Mouse (Mus musculus) forebrain, embryonic 16.5 days (tissue): ENCODE data around the gene Phf21a. TPM values are rescaled to one million over a fixed set of nuclear protein-coding genes. Genes with fewer than 3 reads are reported as not detected.

Experiments used
- ATAC-seq: fragments of 200-750 bp; cut with Nextera tagmentation; 2 replicates; pipeline ENCODE4 v1.8.0; 2017; ENCODE audit warnings: mild to moderate bottlenecking, moderate library complexity
- H3K27ac ChIP-seq: fragments of 300-500 bp; sonication (generic); 2 replicates; pipeline ENCODE4 v1.5.1; 2014; ENCODE audit warnings: low read length, control low read depth
- H3K27me3 ChIP-seq: fragments of 300-500 bp; sonication (generic); replicated peaks from 2 replicates; pipeline ENCODE4 v1.6.1; 2014; ENCODE audit warnings: low read length; ENCODE audit not compliant: control insufficient read depth, insufficient read depth
- H3K36me3 ChIP-seq: fragments of 300-500 bp; sonication (generic); 2 replicates; pipeline ENCODE4 v1.6.1; 2014; ENCODE audit not compliant: control insufficient read depth, insufficient read depth
- H3K4me1 ChIP-seq: fragments of 300-500 bp; sonication (generic); replicated peaks from 2 replicates; pipeline ENCODE4 v1.6.1; 2014; ENCODE audit warnings: low read length; ENCODE audit not compliant: control insufficient read depth, insufficient read depth
- H3K4me2 ChIP-seq: fragments of 300-500 bp; sonication (generic); 2 replicates; pipeline ENCODE4 v1.6.1; 2014; ENCODE audit warnings: mild to moderate bottlenecking, low read length, control low read depth
- H3K4me3 ChIP-seq: fragments of 300-500 bp; sonication (generic); replicated peaks from 2 replicates; pipeline ENCODE4 v1.5.1; 2014; ENCODE audit warnings: mild to moderate bottlenecking, low read length, control low read depth
- H3K9ac ChIP-seq: fragments of 300-500 bp; sonication (generic); replicated peaks from 2 replicates; pipeline ENCODE4 v1.6.1; 2014; ENCODE audit warnings: low read depth, low read length, control low read depth
- H3K9me3 ChIP-seq: fragments of 300-500 bp; sonication (generic); 2 replicates; pipeline ENCODE4 v1.6.1; 2016; ENCODE audit warnings: low read length; ENCODE audit not compliant: control insufficient read depth
- WGBS: fragments of 180-500 bp; shearing (Covaris S2); extraction: QIAGEN DNeasy Blood & Tissue Kit; methylation state at CpG from one replicate; pipeline ENCODE4 v1.1.7; 2014; 5-methylcytosine and 5-hydroxymethylcytosine counted together
- microRNA counts: library from miRNA; unstranded; fragments of <30 nt; microRNA quantifications from one replicate; lab custom pipeline; 2016
- microRNA-seq: library from miRNA; unstranded; fragments of <30 nt; microRNA quantifications from one replicate; pipeline ENCODE4, GENCODE M21; 2017
- polyA plus RNA-seq: library from polyadenylated mRNA; unstranded; fragments of >200 nt; fragmentation: Nextera tagmentation; extraction: Ambion mirVana; gene quantifications from 2 replicates; pipeline ENCODE4 v1.2.1, GENCODE M21; 2015

The Phf21a gene
- polyA plus RNA-seq, 1 experiment from 2014 or later, result 43.5 TPM

DNA sequence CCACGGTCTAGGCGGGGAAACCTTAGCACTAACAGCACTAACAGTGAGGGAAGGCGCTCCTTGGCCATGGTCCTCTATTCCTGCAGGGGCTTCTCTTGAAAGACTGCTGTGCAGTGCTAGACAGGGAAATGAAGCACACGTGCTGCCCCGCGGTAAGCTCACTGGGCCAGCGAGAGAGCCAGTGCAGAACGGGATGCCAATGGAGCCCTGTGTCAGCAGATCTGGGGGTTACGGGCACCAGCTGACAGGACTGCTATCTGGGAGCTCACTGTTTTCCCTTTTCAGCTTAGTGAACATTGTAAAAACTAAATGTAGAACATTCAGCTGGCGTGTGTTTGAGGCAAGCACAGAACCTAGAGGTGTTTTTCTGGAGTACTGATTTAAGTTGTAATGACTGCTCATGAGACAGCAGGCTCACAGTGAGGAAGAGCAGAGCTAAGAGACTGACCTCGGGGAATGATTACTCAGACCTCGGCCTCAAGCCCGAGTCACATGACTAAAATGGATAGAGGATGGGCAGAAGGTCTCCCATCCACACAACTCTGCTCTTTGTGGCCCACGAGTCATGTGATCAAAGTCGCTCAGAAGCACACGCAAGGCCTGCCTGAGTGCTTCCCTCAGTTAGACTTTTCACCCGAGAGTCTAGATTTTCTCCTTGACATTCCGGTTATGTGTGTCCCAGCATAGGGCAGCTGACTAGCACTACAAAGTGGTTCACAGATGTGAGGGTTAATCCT is 315.6 kb downstream of the Phf21a start:
- no peak overlapping the region for H3K4me2 ChIP-seq
- no peak overlapping the region for H3K9ac ChIP-seq
- 88% methylated on average over 18 of the region's 18 CpGs for WGBS
- no peak overlapping the region for H3K4me3 ChIP-seq
- H3K9me3 ChIP-seq, result no peaks in the 10 kb centered on the region
- peaks cover 65% of the 10 kb centered on the region for H3K36me3 ChIP-seq
- no peak overlapping the region for H3K27ac ChIP-seq
- no peaks in the 10 kb centered on the region for H3K4me1 ChIP-seq
- ATAC-seq, result no peak
- H3K27me3 ChIP-seq, result no peaks in the 10 kb centered on the region

DNA sequence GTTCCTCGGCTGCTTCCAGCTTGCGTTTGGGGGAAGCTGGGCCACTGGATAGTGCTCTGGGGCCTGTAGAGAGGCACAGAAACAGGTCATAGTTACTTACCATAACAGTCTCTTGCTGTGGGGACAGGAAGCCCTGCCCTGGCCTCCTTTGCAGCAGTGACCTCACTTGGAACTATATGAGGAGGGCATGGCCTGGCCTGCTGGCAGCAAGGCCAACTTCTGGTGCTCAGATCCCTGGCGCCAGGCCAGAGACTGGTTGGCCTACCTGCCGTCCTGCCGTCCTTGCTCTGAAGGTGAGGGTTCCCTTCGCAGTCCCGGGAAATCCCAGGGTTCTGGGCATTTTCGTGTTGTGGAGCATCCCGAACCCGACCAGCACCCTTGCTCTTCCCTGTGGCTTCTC is 318.8 kb downstream of the Phf21a start:
- ATAC-seq, result no peak
- 89% methylated on average over 10 of the region's 10 CpGs for WGBS

More for the DNA sequence above, 318.8 kb downstream of the Phf21a start:
- Histone ChIP-seq H3K4me2 (no peak overlapping the region), H3K4me3 (no peak overlapping the region), H3K9me3 (no peaks in the 10 kb centered on the region), H3K27me3 (no peaks in the 10 kb centered on the region), H3K4me1 (no peaks in the 10 kb centered on the region), H3K36me3 (peaks cover 76% of the 10 kb centered on the region), H3K9ac (no peak overlapping the region), H3K27ac (no peak overlapping the region)

MicroRNAs encoded within 50 kb of the gene (microRNA counts, 519-probe panel; counts per million panel counts)
- 3,150 counts per million, percentile 79 among the panel's probes with 10 or more counts for microRNA mmu-miR-1955 (lab: Ali Mortazavi, UCI)

Small RNA genes lying within 50 kb of the gene (microRNA-seq; reads per million reads assigned to microRNA genes)
- gene Mir1955 (32.0 reads per million, percentile 39 among the genes with 10 or more reads in this experiment), gene Mir7000 (0.83 reads per million)

Other genes starting within 250 kb of the Phf21a start
- gene Chrm4, start 165.9 kb upstream of the Phf21a start, polyA plus RNA-seq, result 2.4 and 2.6 TPM in 2 replicates
- 256 and 290 TPM in 2 replicates for gene Mdk, start 160.8 kb upstream of the Phf21a start, polyA plus RNA-seq
- 0.37 and 0.46 TPM in 2 replicates for gene Gm9821, start 147.4 kb upstream of the Phf21a start, polyA plus RNA-seq
- 28.7 and 33.6 TPM in 2 replicates for gene Dgkz, start 117.3 kb upstream of the Phf21a start, polyA plus RNA-seq
- gene Creb3l1, start 68.6 kb upstream of the Phf21a start, polyA plus RNA-seq, result 1.3 and 1.9 TPM in 2 replicates